Mouse (Mus musculus) intestine, embryonic 14.5 days (tissue): Measurements from ENCODE around the gene Vdr. TPM values are rescaled to one million over a fixed set of nuclear protein-coding genes. Genes with fewer than 3 reads are reported as not detected.

Source experiments
- ATAC-seq: fragments of 200-750 bp; cut with Nextera tagmentation; replicated peaks from 2 replicates; pipeline ENCODE4 v1.8.0; 2017; ENCODE audit warnings: low read depth, moderate number of reproducible peaks, moderate TSS enrichment, moderate library complexity; ENCODE audit not compliant: low FRiP score, low TSS enrichment
- DNase-seq: peaks from one replicate; pipeline ENCODE4 v3.0.0-alpha.2; 2018; ENCODE audit warnings: low spot score
- H3K27ac ChIP-seq: fragments of 300-500 bp; sonication (generic); 2 replicates; pipeline ENCODE4 v1.5.1; 2014; ENCODE audit warnings: low read depth, mild to moderate bottlenecking, control low read depth
- H3K27me3 ChIP-seq: fragments of 300-500 bp; sonication (generic); replicated peaks from 2 replicates; pipeline ENCODE4 v1.6.1; 2014; ENCODE audit warnings: low read length, control low read depth; ENCODE audit not compliant: control insufficient read depth, insufficient read depth
- H3K36me3 ChIP-seq: fragments of 300-500 bp; sonication (generic); 2 replicates; pipeline ENCODE4 v1.6.1; 2014; ENCODE audit warnings: low read length, control low read depth; ENCODE audit not compliant: control insufficient read depth, insufficient read depth
- H3K4me1 ChIP-seq: fragments of 300-500 bp; sonication (generic); replicated peaks from 2 replicates; pipeline ENCODE4 v1.6.1; 2014; ENCODE audit warnings: low read length, control low read depth, mixed read lengths; ENCODE audit not compliant: control insufficient read depth, insufficient read depth
- H3K4me2 ChIP-seq: fragments of 300-500 bp; sonication (generic); 2 replicates; pipeline ENCODE4 v1.6.1; 2014; ENCODE audit warnings: low read length
- H3K4me3 ChIP-seq: fragments of 300-500 bp; sonication (generic); 2 replicates; pipeline ENCODE4 v1.5.1; 2014; ENCODE audit warnings: low read depth, low read length, control low read depth, mixed read lengths
- H3K9ac ChIP-seq: fragments of 300-500 bp; sonication (generic); 2 replicates; pipeline ENCODE4 v1.6.1; 2014; ENCODE audit warnings: mild to moderate bottlenecking, low read length
- H3K9me3 ChIP-seq: fragments of 300-500 bp; sonication (generic); 2 replicates; pipeline ENCODE4 v1.6.1; 2016; ENCODE audit warnings: low read length, control low read depth; ENCODE audit not compliant: control insufficient read depth
- WGBS: fragments of 180-500 bp; shearing (Covaris S2); extraction: QIAGEN DNeasy Blood & Tissue Kit; methylation state at CpG from one replicate; pipeline ENCODE4 v1.1.7; 2014; 5-methylcytosine and 5-hydroxymethylcytosine counted together
- polyA plus RNA-seq: library from polyadenylated mRNA; unstranded; fragments of >200 nt; fragmentation: Nextera tagmentation; extraction: Ambion mirVana; gene quantifications from 2 replicates; pipeline ENCODE4 v1.2.1, GENCODE M21; 2014

The Vdr gene
- polyA plus RNA-seq, 1 experiment from 2014 or later: 0.80 TPM

DNA sequence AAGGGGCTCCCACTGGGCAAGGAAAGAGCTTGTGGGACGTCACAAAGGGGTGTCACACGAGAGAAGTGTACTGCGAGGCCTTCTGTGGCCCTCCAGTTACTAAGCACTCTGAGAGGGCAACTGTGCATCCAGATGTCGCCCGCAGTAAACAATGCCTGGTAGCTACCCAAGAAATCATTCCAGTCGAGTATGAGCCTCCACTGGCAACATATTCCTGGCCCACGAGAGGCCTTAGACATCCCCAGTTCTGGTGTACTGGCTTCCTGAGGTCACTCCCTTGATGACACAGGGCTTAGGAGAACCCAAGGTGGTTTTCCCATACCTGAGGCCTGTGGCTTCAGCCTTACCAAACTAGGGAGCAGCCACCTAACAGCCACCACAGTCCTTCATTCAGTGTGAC, 97.6 kb downstream of the Vdr start:
- ATAC-seq: no peak
- no peak overlapping the region for H3K9ac ChIP-seq
- 63% methylated on average over 7 of the region's 7 CpGs for WGBS
- H3K27ac ChIP-seq: no peak overlapping the region; the same call in 1 of the 2 replicates
- H3K4me3 ChIP-seq: no peak overlapping the region
- DNase-seq: no peak
- H3K4me1 ChIP-seq: peaks cover 20% of the 10 kb centered on the region
- no peaks in the 10 kb centered on the region for H3K27me3 ChIP-seq
- no peak overlapping the region for H3K4me2 ChIP-seq
- peaks cover 29% of the 10 kb centered on the region for H3K36me3 ChIP-seq
- H3K9me3 ChIP-seq: no peaks in the 10 kb centered on the region

DNA sequence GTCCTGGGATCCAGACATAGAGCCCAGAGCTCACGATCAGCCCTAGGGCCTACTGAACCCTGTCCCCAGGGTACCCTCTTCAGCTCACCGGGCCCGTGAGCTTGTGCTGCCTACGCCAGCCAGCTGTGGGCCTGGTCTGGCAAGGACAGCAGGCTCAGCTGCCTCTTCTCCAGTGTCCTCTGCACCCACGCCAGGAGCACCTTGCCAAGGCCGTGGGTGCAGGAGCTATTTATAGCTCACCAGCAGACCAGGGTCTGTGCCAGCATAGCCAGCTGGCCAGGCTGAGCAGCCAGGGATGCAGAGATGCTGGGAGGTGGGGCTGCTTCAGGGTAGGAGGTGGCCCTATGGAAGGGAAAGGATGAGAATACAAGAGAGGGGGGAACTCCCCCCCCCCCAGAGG, 98.3 kb downstream of the Vdr start:
- no peak overlapping the region for H3K27ac ChIP-seq
- no peak for ATAC-seq
- no peaks in the 10 kb centered on the region for H3K27me3 ChIP-seq
- H3K4me3 ChIP-seq: no peak overlapping the region
- H3K9me3 ChIP-seq: no peaks in the 10 kb centered on the region
- H3K4me2 ChIP-seq: no peak overlapping the region
- H3K4me1 ChIP-seq: peaks cover 20% of the 10 kb centered on the region
- H3K36me3 ChIP-seq: peaks cover 36% of the 10 kb centered on the region
- 79% methylated on average over 6 of the region's 6 CpGs for WGBS
- no peak overlapping the region for H3K9ac ChIP-seq
- no peak for DNase-seq

DNA sequence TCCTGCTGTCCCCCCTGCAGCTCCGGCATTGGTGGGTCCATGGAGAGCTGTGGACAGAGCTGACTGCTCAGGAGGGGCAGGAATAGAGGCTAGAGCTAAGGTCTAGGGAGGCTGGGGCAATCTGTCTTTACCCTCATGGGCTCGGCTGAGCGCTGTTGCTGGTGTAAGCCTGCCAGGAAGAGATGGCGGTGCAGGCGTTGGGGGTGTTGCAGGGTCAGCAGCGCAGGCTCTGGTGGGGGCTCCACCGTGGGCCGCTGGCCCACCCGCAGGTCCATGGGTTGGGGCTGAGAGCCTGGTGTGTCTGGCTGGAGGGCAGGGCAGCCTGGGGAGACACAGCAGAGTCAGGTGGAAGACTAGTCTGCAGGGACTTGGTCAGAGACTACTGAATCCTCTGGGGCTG, 99.1 kb downstream of the Vdr start:
- no peak overlapping the region for H3K9ac ChIP-seq
- H3K36me3 ChIP-seq: peaks cover 44% of the 10 kb centered on the region
- ATAC-seq (no peak), DNase-seq (no peak)
- WGBS: 87% methylated on average over 9 of the region's 9 CpGs
- no peaks in the 10 kb centered on the region for H3K27me3 ChIP-seq
- H3K4me1 ChIP-seq: peaks cover 20% of the 10 kb centered on the region
- H3K4me2 ChIP-seq: no peak overlapping the region
- H3K4me3 ChIP-seq: no peak overlapping the region
- no peaks in the 10 kb centered on the region for H3K9me3 ChIP-seq
- H3K27ac ChIP-seq: no peak overlapping the region

DNA sequence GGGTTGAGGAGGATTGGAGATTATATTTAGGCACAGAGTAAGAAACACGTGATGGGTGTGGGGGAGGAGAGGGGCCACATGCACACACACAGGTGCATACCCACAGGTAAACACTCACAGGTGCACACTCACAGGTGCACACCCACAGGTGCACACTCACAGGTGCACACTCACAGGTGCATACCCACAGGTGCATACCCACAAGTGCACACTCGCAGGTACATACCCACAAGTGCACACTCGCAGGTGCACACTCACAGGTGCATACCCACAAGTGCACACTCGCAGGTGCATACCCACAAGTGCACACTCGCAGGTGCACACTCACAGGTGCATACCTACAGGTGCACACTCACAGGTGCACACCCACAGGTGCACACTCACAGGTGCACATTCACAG, 100.0 kb downstream of the Vdr start:
- Histone ChIP-seq H3K9me3 (no peaks in the 10 kb centered on the region), H3K36me3 (peaks cover 52% of the 10 kb centered on the region), H3K27me3 (no peaks in the 10 kb centered on the region), H3K4me1 (peaks cover 20% of the 10 kb centered on the region), H3K4me2 (no peak overlapping the region), H3K27ac (no peak overlapping the region), H3K9ac (no peak overlapping the region), H3K4me3 (no peak overlapping the region)
- WGBS: 92% methylated on average over 5 of the region's 5 CpGs
- DNase-seq (no peak), ATAC-seq (no peak)

DNA sequence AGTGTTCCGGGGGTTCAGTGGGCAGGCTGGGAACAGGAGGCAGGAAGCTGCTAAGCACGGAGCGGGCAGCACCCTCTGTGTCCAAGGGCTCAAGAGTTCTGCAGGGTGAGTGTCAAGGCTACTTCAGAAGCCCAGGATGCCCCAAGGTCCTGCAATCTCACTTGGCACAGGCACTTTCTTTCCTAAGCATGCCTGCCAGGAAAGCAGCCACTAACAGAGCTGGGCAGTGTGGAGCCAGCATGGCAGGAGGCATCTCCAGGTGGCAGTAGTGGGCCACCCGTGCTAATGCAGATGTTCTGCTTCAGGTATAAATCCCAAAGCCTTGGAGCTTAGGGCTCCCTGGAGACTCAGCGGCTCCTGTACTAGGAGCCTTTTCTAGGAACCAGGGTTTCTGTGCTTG, 100.5 kb downstream of the Vdr start:
- ATAC-seq: no peak
- 83% methylated on average over 5 of the region's 5 CpGs for WGBS
- Histone ChIP-seq H3K9me3 (no peaks in the 10 kb centered on the region), H3K27ac (no peak overlapping the region), H3K9ac (no peak overlapping the region), H3K36me3 (peaks cover 56% of the 10 kb centered on the region), H3K4me3 (no peak overlapping the region), H3K4me2 (no peak overlapping the region), H3K27me3 (no peaks in the 10 kb centered on the region), H3K4me1 (peaks cover 20% of the 10 kb centered on the region)
- DNase-seq: no peak

- Histone ChIP-seq H3K27ac (no peak overlapping the region), H3K9ac (no peak overlapping the region), H3K4me2 (no peak overlapping the region), H3K9me3 (no peaks in the 10 kb centered on the region), H3K4me1 (peaks cover 13% of the 10 kb centered on the region), H3K4me3 (no peak overlapping the region), H3K36me3 (peaks cover 61% of the 10 kb centered on the region), H3K27me3 (no peaks in the 10 kb centered on the region)
- no peak for ATAC-seq
- DNase-seq: no peak
- 82% methylated on average over 14 of the region's 14 CpGs for WGBS
Observed at GRCm38 (mm10) chr15:97809206-97809605, 101.2 kb downstream of the Vdr start.

GRCm38 (mm10) chr15:97808532-97808931, 101.9 kb downstream of the Vdr start:
- H3K27ac ChIP-seq: no peak overlapping the region
- no peaks in the 10 kb centered on the region for H3K9me3 ChIP-seq
- no peak overlapping the region for H3K4me3 ChIP-seq
- H3K36me3 ChIP-seq: peaks cover 61% of the 10 kb centered on the region
- peaks cover 6% of the 10 kb centered on the region for H3K4me1 ChIP-seq
- H3K9ac ChIP-seq: no peak overlapping the region
- WGBS: 87% methylated on average over 14 of the region's 14 CpGs
- DNase-seq (no peak), ATAC-seq (no peak)
- no peaks in the 10 kb centered on the region for H3K27me3 ChIP-seq
- H3K4me2 ChIP-seq: no peak overlapping the region

DNA sequence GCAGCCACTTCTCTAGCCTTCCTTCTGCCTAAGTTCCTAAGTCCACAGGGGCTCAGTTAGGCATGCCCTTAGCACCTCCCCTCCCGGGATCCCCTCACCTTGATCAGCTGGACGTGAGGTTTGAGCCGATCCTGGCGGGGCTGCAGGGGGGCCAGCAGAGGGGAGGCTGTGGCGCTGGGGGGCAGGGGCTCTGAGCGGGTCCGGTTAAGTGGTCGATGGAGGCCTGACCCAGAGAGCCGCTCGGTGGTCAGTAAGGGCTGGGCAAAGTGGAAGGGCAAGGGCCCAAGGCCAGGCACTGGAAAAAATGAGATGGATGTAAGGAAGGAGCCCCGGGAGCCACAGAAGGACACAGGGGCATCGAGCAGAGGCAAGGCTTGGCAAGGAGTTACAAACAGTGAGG, 102.6 kb downstream of the Vdr start:
- H3K27me3 ChIP-seq: no peaks in the 10 kb centered on the region
- WGBS: 78% methylated on average over 12 of the region's 12 CpGs

More for the DNA sequence above, 102.6 kb downstream of the Vdr start:
- ATAC-seq (no peak), DNase-seq (no peak)
- Histone ChIP-seq H3K27ac (no peak overlapping the region), H3K36me3 (peaks cover 63% of the 10 kb centered on the region), H3K4me1 (no peaks in the 10 kb centered on the region), H3K4me2 (no peak overlapping the region), H3K9me3 (no peaks in the 10 kb centered on the region), H3K4me3 (no peak overlapping the region), H3K9ac (no peak overlapping the region)
